Mouse (Mus musculus) CD4-positive naive resting alpha-beta T cell, adult 76 days (primary cell): ENCODE measurements around the gene Gm49373. TPM values are rescaled to one million over a fixed set of nuclear protein-coding genes. Genes with fewer than 3 reads are reported as not detected.

Experiments used
- total RNA-seq: library from RNA; stranded (reverse); gene quantifications from one replicate; pipeline ENCODE4 v1.2.4, GENCODE M21; 2023

Gene Gm49373
- 1.5 TPM for total RNA-seq

DNA sequence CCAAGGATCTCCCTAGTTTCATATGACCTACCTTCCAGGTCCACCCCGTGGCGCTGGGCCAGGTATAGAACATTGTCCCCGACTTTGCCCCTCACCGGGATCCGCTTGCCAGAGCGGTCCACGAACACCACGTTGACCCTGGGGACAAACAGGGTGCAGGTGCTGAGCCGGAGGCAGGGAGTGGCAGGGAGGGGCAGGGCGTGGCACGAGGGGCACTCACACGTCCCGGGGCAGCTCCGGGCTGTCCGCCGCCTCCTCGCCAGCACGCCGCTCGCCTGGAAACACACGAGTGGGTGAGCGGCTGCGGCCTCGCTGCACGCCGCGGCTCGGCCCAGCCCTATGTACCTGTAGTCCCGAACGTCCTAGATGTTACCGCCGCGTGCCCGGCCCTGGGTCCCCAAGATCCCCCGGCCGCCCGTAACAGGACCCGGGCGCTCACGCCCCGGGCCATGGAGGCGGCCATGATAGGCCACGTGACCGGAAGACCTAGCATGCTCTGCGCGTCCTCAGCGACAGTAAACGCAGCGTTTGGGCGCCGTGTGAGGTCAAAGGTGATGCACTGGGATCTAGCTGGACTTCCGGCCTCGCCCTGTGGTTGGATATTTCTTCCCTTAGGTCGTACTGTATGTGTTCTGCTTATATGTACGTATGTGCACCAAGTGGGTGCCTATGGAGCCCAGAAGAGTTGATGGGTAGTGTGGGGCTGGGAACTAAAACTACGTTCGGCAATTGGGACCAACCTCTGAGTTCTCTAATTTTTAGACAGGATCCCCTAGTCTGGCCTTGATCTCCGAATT is at the start of gene Gm49373, which contains the start of gene Fdx1l:
Gene Gm49373, minus strand, starts transcription at position 53 of the 797 bp plus-strand sequence.
Gene Fdx1l, minus strand, starts transcription at position 571 of the 797 bp plus-strand sequence.

DNA sequence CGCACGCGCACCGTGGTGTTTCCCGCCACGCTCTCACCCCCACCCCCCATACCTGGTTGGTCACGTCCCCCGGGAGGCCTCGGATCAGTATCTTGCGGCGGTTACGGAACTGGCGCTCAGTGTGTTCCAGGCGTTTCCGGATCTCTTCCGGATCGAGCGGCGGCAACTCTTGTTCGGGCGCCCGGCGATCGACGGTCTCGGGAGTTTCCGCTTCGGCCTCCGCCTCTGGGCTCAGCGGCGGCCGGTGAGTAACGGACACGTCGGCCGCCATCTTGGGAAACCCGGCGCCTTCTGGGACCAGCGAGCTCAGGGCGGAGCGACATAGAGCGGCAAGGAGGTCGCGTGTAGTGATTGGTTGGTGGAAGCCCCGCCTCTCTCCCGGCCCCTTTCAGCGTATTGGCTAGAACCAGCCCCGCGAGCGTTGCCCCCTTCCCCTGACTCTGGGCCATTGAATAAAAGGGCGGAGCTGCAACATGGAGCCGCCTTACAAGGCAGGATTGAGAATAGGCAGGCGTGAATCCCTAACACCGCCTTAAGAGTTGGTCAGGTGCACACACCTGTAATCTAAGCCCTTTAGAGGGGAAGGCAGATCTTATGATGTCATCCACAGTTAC is 18.9 kb upstream of the Gm49373 start, which contains the start of the genes Gm38431 and Raver1:
Gene Gm38431, minus strand, starts transcription at position 291 of the 614 bp plus-strand sequence.
Gene Raver1, minus strand, starts transcription at position 302 of the 614 bp plus-strand sequence.

DNA sequence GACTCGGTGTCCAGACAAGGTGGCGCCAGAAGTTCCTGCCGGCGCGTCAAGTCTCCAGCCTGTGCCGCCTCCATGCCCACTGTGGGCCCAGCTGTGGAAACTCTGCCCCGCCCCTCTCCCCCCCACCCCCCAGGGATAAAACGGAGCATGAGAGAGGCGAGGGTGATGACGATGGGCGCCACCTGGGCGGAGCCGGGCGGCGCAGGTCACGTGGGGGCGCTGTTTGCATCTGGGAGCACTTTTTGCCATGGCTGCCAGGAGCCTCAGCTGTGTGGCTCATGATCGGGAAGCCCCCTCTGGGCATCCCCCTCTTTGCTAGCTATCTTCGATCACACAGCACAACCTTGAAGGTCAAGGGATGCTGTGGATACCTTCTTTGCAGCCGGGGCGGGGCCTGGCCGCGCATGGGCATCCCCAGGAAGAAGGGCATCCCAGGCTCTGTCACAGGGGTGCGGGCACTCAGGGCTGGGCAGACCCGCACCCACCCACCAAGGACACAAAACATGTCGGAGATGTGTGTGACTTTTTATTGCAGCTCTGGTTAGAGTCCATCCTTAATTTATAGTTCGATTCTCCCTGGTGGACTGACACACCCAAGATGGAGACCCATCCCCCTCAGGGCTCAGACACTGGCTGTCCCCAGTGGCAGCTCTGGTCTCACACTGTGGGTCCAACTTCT is 5.8 kb downstream of the Gm49373 start, which contains the start of gene Zglp1:
Gene Zglp1, minus strand, starts transcription at position 88 of the 679 bp plus-strand sequence.

DNA sequence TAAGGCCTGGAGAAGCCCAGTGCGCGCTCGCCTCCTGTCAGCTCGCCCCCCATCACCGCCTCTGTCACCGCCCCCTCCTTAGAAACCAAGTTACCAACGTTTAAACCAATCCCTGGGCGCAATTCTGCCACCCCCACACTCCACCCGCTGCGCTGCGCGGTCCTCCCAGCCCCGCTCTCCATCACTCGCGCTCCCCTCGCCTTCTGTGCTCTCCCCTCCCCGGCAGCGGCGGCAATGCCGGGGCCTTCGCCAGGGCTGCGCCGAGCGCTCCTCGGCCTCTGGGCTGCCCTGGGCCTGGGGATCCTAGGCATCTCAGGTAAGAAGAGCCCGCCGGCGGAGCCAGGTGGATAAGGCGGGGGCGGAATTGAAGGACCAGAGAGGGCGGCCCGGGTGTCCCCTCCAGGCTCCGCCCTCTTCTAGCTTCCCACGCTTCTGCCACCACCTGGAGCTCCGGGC is 41.0 kb downstream of the Gm49373 start, which contains the start of gene Icam5:
Gene Icam5, plus strand, starts transcription at position 178 of the 456 bp plus-strand sequence.

DNA sequence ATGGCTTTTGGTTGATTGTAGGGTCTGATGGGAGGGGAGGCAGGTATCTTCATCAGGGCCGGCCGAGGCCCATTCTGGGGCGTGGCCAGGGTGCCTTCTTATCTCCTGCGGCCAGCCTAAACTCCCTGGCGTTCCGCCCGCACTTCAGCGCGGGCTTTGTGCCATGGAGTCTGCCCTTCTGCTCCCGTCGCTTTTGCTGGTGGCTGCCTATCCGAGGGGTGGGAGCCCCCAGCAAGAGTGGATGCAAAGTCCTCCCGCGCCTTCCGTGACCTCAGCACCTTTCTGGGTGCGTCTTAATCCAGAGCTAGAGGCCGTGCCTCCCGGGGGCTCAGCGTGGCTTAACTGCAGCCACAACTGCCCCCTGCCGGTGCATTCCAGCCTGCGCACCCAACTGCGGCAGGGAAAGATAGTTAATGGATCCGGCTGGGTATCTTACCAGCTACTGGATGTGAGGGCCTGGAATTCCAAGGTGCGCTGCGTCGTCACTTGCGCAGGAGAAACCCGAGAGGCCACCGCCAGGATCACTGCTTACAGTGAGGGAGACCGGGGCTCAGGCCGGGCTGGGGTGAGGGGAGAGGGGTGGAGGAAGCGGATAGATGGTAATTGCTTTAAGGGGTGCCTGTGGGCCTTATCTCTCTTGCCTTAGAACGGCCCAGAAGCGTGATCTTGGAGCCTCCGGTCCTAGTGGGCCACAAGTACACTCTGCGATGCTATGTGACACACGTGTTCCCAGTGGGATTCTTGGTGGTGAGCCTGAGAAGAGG is 43.4 kb downstream of the Gm49373 start, which contains the start of gene Icam4:
Gene Icam4, plus strand, starts transcription at position 83 of the 764 bp plus-strand sequence.

DNA sequence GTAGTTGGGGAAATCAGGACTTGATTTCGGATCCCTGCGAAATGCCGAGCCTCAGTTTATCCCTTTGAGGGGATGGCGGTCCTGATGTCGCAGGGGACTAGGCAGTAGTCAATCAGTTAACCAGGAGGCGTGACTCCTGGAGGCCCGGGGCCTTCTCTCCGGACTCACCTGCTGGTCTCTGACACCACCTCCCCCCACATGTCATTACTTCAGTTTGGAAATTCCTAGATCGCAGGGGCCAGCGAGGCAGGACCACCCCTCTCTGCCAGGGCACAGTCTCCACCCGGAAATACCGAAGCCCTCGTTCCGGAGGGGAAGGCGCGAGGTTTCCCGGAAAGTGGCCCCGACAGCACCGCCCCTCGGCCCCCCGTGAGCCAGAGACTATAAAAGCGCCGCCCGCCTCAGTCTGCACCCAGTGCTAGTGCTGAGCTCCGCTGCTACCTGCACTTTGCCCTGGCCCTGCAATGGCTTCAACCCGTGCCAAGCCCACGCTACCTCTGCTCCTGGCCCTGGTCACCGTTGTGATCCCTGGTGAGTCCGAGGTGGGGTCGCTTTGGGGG is 57.2 kb downstream of the Gm49373 start, which contains the start of gene Icam1:
Gene Icam1, plus strand, starts transcription at position 415 of the 560 bp plus-strand sequence.

Other genes starting within 250 kb of the Gm49373 start
- 42.0 TPM for gene A230050P20Rik, start 204.5 kb downstream of the Gm49373 start, total RNA-seq
- 1.7 TPM for gene Angptl6, start 193.4 kb downstream of the Gm49373 start, total RNA-seq
- 83.2 TPM for gene Ppan, start 184.9 kb downstream of the Gm49373 start, total RNA-seq
- 180 TPM for gene Eif3g, start 174.5 kb downstream of the Gm49373 start, total RNA-seq
- 82.7 TPM for gene Dnmt1, start 113.2 kb downstream of the Gm49373 start, total RNA-seq
- gene S1pr2, start 96.3 kb downstream of the Gm49373 start, total RNA-seq = 2.1 TPM
- 41.2 TPM for gene Mrpl4, start 70.4 kb downstream of the Gm49373 start, total RNA-seq
- 18.7 TPM for gene Icam1, start 57.1 kb downstream of the Gm49373 start, total RNA-seq
- 0.97 TPM for gene Icam4, start 43.7 kb downstream of the Gm49373 start, total RNA-seq
- gene Icam5, start 41.0 kb downstream of the Gm49373 start, total RNA-seq = 0.23 TPM
- not detected for gene Zglp1, start 6.0 kb downstream of the Gm49373 start, total RNA-seq
- gene Fdx1l, start 518 bp upstream of the Gm49373 start, total RNA-seq = 26.2 TPM
- gene Gm38431, start 18.9 kb upstream of the Gm49373 start, total RNA-seq = 13.0 TPM
- 116 TPM for gene Raver1, start 18.9 kb upstream of the Gm49373 start, total RNA-seq
- 50.5 TPM for gene Tyk2, start 58.1 kb upstream of the Gm49373 start, total RNA-seq
- 138 TPM for gene Cdc37, start 76.9 kb upstream of the Gm49373 start, total RNA-seq
- gene Pde4a, start 92.6 kb upstream of the Gm49373 start, total RNA-seq = 1.6 TPM
- 24.0 TPM for gene Keap1, start 166.3 kb upstream of the Gm49373 start, total RNA-seq
- 0.29 TPM for gene S1pr5, start 175.3 kb upstream of the Gm49373 start, total RNA-seq
- 52.4 TPM for gene Atg4d, start 192.2 kb upstream of the Gm49373 start, total RNA-seq
- 136 TPM for gene Kri1, start 214.9 kb upstream of the Gm49373 start, total RNA-seq
- 40.4 TPM for gene Cdkn2d, start 218.3 kb upstream of the Gm49373 start, total RNA-seq
- gene Ap1m2, start 239.2 kb upstream of the Gm49373 start, total RNA-seq = 5.3 TPM
- gene Slc44a2, start 247.6 kb upstream of the Gm49373 start, total RNA-seq = 330 TPM